Mouse (Mus musculus) liver, postnatal 0 days (tissue): ENCODE results near the gene Ltc4s. TPM values are rescaled to one million over a fixed set of nuclear protein-coding genes. Genes with fewer than 3 reads are reported as not detected.

Source experiments
- ATAC-seq: fragments of 200-750 bp; cut with Nextera tagmentation; 2 replicates; pipeline ENCODE4 v1.8.0; 2017; ENCODE audit warnings: mild to moderate bottlenecking, moderate library complexity
- DNase-seq: peaks from one replicate; pipeline ENCODE4 v3.0.0-alpha.2; 2016
- H3K27ac ChIP-seq: fragments of 300-500 bp; sonication (generic); 2 replicates; pipeline ENCODE4 v1.5.1; 2014; ENCODE audit warnings: antibody characterized with exemption, moderate library complexity, mild to moderate bottlenecking, low read depth
- H3K27me3 ChIP-seq: fragments of 300-500 bp; sonication (generic); 2 replicates; pipeline ENCODE4 v1.6.1; 2014; ENCODE audit warnings: low read length, control low read depth, mixed read lengths; ENCODE audit not compliant: insufficient read depth
- H3K36me3 ChIP-seq: fragments of 300-500 bp; sonication (generic); replicated peaks from 2 replicates; pipeline ENCODE4 v1.6.1; 2014; ENCODE audit warnings: mild to moderate bottlenecking, control low read depth, low read length, moderate library complexity, mixed read lengths; ENCODE audit not compliant: insufficient read depth
- H3K4me1 ChIP-seq: fragments of 300-500 bp; sonication (generic); 2 replicates; pipeline ENCODE4 v1.6.1; 2014; ENCODE audit warnings: antibody characterized with exemption, mild to moderate bottlenecking, control low read depth; ENCODE audit not compliant: insufficient read depth
- H3K4me2 ChIP-seq: fragments of 300-500 bp; sonication (generic); 2 replicates; pipeline ENCODE4 v1.6.1; 2014; ENCODE audit warnings: low read depth, mild to moderate bottlenecking, low read length, moderate library complexity, mixed read lengths
- H3K4me3 ChIP-seq: fragments of 300-500 bp; sonication (generic); 2 replicates; pipeline ENCODE4 v1.5.1; 2014; ENCODE audit warnings: low read depth, low read length
- H3K9ac ChIP-seq: fragments of 300-500 bp; sonication (generic); replicated peaks from 2 replicates; pipeline ENCODE4 v1.6.1; 2014; ENCODE audit warnings: mild to moderate bottlenecking, moderate library complexity
- H3K9me3 ChIP-seq: fragments of 300-500 bp; sonication (generic); 2 replicates; pipeline ENCODE4 v1.6.1; 2016; ENCODE audit warnings: mild to moderate bottlenecking, control low read depth, low read length, mixed read lengths
- CTCF ChIP-seq: sonication (generic); IDR thresholded peaks from 2 replicates; pipeline ENCODE4 v1.5.1; 2016; ENCODE audit warnings: antibody characterized with exemption, low read depth
- EP300 ChIP-seq: IDR thresholded peaks from 2 replicates; pipeline ENCODE4 v1.6.1; 2016; ENCODE audit warnings: antibody characterized with exemption, low read depth, mild to moderate bottlenecking
- WGBS: fragments of 180-500 bp; shearing (Covaris S2); extraction: QIAGEN DNeasy Blood & Tissue Kit; methylation state at CpG from one replicate; pipeline ENCODE4 v1.1.7; 2014; ENCODE audit not compliant: insufficient replicate concordance; 5-methylcytosine and 5-hydroxymethylcytosine counted together
- polyA plus RNA-seq: library from polyadenylated mRNA; unstranded; fragments of >200 nt; fragmentation: Nextera tagmentation; extraction: Ambion mirVana; gene quantifications from 2 replicates; pipeline ENCODE4 v1.2.1, GENCODE M21; 2015

The Ltc4s gene
- polyA plus RNA-seq, 1 experiment from 2014 or later, result 0.68 TPM

DNA sequence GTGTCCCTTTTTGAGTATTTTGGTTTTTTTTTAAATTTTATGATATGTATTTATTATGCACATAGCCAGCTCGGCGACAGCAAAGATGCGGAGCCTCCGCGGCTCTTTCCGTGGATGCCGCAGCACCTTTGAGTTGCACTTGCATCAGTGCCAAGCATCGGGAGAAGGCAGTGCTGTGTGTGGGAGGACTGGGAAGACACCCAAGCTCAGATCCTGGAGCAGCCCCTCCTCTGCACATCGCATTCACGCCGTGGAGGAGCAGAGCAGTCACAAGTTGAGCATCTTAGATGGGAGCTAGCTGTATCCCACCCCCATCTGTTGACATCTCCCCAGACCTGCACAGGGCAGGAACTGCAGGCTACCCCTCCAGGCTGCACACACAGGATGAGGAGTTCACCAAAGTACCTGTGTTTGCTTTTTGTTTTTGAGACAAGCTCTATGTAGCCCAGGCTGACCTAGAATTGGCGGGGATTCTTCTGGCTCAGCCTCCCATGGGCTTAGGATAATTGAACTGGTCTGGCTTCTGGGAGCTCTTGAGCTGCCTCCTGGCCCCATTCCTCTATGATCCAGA lies 15.7 kb upstream of the Ltc4s start:
- no peak for DNase-seq
- no peak overlapping the region for H3K9ac ChIP-seq
- ATAC-seq, result no peak
- no peak overlapping the region for H3K27ac ChIP-seq
- 90% methylated on average over 12 of the region's 12 CpGs for WGBS
- H3K36me3 ChIP-seq, result peaks cover 32% of the 10 kb centered on the region
- no peaks in the 10 kb centered on the region for H3K9me3 ChIP-seq
- H3K4me3 ChIP-seq, result no peak overlapping the region
- no peak overlapping the region for H3K4me2 ChIP-seq
- no peak for TF ChIP-seq CTCF
- no peak for TF ChIP-seq EP300
- H3K27me3 ChIP-seq, result no peaks in the 10 kb centered on the region
- H3K4me1 ChIP-seq, result no peaks in the 10 kb centered on the region

DNA sequence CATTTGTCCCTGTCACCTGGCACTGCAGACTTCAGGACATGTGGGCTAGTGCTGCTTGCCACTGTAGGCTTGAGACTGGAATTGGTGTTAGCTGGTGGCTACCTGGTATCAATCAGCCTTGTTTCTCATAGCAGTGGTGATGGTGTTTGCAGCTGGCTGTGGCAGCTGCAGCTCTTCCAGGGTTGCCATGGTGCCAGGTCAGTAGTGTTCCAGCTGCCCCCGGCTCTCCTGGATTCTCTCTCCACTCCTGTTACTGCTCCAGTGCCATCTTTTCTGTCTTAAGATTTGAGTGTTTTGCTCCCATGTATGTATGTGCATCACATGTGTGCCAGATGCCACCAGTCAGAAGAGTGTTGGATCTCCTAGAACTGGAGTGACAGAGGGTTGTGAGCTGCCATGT lies 15.0 kb upstream of the Ltc4s start:
- Histone ChIP-seq H3K36me3 (peaks cover 26% of the 10 kb centered on the region), H3K27me3 (no peaks in the 10 kb centered on the region), H3K4me2 (no peak overlapping the region), H3K27ac (no peak overlapping the region), H3K9ac (no peak overlapping the region), H3K4me1 (no peaks in the 10 kb centered on the region), H3K9me3 (no peaks in the 10 kb centered on the region), H3K4me3 (no peak overlapping the region)
- no peak for TF ChIP-seq CTCF
- TF ChIP-seq EP300, result no peak
- no peak for ATAC-seq
- DNase-seq, result no peak
- WGBS, result 93% methylated on average over 1 of the region's 1 CpGs

DNA sequence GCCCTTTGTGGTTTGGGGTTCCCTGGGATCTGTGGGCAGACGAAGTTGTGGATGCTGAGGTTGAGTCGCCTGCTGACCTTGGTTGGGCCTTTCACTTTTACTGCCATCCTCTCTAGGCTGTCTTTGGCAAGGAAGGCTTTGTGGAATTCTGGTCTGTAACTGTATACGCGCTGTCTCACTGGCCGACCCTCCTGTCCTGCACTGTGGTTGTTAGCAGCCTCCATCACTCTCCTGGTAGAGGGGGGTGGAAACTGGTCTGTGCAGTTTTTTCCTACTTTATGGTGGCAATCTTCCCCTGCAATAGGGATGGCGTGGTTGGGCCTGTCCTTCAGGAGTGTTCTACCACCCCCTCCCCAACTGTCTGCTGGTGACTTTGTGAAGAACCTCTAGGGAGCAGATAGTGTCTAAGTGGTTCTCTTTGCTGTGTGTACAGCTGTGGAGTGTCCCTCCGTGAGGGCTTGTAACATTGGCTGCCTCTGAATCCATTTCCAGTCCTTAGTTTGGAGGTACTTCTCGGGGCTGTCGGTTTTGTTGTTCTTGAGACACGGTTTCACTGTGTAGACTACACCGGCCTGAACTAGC lies 14.4 kb upstream of the Ltc4s start:
- Histone ChIP-seq H3K27me3 (no peaks in the 10 kb centered on the region), H3K4me3 (no peak overlapping the region), H3K4me1 (no peaks in the 10 kb centered on the region), H3K27ac (no peak overlapping the region), H3K36me3 (peaks cover 20% of the 10 kb centered on the region), H3K4me2 (no peak overlapping the region), H3K9ac (no peak overlapping the region), H3K9me3 (no peaks in the 10 kb centered on the region)
- DNase-seq, result no peak
- TF ChIP-seq EP300 (no peak), CTCF (no peak)
- ATAC-seq, result no peak
- 72% methylated on average over 11 of the region's 11 CpGs for WGBS

DNA sequence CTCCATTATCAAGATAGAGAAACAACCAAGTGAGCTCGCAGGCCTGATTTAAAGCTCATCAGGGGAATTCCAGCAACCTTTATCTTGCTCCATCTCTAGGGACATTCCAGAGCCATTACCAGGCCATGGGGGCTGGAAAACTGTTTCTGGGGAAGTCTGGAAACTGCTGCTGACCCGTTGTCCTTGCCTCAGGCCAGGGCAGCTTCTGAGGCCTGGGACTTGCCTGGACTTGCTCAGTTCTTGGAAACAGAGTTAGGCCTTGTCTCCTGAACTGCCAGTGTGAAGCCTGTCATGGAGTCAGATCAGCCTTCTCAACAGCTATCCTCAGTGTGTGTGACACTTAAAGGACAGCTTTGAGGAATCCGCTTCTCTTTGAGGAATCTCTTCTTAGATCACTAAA lies 13.8 kb upstream of the Ltc4s start:
- no peak overlapping the region for H3K9ac ChIP-seq
- no peak overlapping the region for H3K4me3 ChIP-seq
- DNase-seq, result no peak
- peaks cover 14% of the 10 kb centered on the region for H3K36me3 ChIP-seq
- no peaks in the 10 kb centered on the region for H3K4me1 ChIP-seq
- no peak for ATAC-seq
- H3K27ac ChIP-seq, result no peak overlapping the region
- no peak for TF ChIP-seq EP300
- TF ChIP-seq CTCF, result no peak
- H3K27me3 ChIP-seq, result no peaks in the 10 kb centered on the region
- H3K9me3 ChIP-seq, result no peaks in the 10 kb centered on the region
- WGBS, result 68% methylated on average over 3 of the region's 3 CpGs
- H3K4me2 ChIP-seq, result no peak overlapping the region

DNA sequence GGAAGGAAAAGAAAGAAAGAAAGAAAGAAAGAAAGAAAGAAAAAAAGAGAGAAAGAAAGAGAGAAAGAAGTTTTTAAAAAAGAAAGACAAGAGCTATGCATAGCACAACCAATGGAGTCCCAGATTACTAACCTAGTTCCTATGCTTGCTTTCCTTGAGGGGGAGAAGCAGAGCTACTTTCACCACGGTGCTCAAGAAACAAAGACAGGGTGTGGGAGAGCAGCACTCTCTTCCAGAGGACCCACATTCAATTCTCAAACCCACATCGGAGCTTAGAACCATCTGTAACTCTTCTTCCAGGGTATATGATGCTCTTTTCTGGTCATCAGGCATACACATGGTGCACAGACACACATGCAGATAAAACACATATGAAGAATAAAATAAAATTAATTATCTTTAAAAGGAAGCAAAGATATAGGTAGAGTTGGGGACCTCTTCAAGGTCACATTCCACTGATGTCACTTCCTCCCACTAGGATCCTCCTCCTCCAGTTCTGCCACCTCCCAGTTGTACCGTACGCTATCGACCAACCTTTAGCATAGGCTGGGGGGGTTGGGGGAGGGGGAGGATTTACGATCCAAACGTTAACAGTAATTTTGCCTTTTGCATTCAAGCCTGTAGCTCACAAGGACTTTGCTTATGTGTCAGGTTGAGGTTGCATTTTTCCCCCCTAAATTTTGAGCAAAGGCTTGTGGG lies 10.2 kb upstream of the Ltc4s start:
- H3K36me3 ChIP-seq, result no peaks in the 10 kb centered on the region
- no peak overlapping the region for H3K9ac ChIP-seq
- WGBS, result 79% methylated on average over 7 of the region's 7 CpGs
- DNase-seq (no peak), ATAC-seq (no peak)
- no peak overlapping the region for H3K27ac ChIP-seq
- TF ChIP-seq CTCF (no peak), EP300 (no peak)
- no peaks in the 10 kb centered on the region for H3K27me3 ChIP-seq
- H3K9me3 ChIP-seq, result no peaks in the 10 kb centered on the region
- no peaks in the 10 kb centered on the region for H3K4me1 ChIP-seq
- H3K4me3 ChIP-seq, result no peak overlapping the region
- H3K4me2 ChIP-seq, result no peak overlapping the region

DNA sequence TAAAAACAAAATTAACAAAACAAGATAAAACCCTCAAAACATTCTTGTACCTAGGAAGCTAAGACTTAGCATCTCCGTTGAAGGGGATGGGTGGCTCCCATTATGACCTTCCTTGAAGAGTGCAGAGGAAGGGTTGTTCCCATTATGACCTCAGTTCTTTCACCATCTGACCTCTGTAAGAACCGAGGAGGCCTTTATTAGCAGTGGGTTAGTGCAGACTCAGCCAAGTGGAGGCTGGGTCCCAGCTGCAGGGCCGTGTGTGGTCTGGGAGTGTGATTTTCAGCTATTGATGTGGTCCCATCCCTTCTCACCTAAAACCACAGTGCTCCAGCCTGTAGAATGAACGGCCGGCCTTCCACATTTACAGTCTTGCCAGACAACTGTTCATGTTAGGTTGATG lies 6.9 kb upstream of the Ltc4s start:
- no peaks in the 10 kb centered on the region for H3K36me3 ChIP-seq
- H3K4me1 ChIP-seq, result 0 out of 2 replicates have a peak, but pooled peaks cover 4% of the 10 kb centered on the region
- no peak for DNase-seq
- no peak overlapping the region for H3K4me3 ChIP-seq
- H3K27ac ChIP-seq, result no peak overlapping the region
- ATAC-seq, result no peak
- no peak overlapping the region for H3K4me2 ChIP-seq
- TF ChIP-seq CTCF (no peak), EP300 (no peak)
- H3K9ac ChIP-seq, result no peak overlapping the region
- H3K9me3 ChIP-seq, result no peaks in the 10 kb centered on the region
- H3K27me3 ChIP-seq, result no peaks in the 10 kb centered on the region
- 71% methylated on average over 5 of the region's 5 CpGs for WGBS
